Mouse (Mus musculus) granulocyte monocyte progenitor cell, adult 5-6 weeks (primary cell): ENCODE results near the gene Astn2. TPM values are rescaled to one million over a fixed set of nuclear protein-coding genes. Genes with fewer than 3 reads are reported as not detected.
A peak's percentile ranks its signal among the peaks of the same experiment; 100 is the strongest.
"Not testable (repeated sequence)": the region's sequence is repeated elsewhere in the genome, so short reads cannot be mapped to it uniquely, and the experiment has no call there.

Experiments
- ATAC-seq: replicated peaks from 2 replicates; pipeline ENCODE4 v1.8.0; 2016; ENCODE audit warnings: mild to moderate bottlenecking, moderate TSS enrichment, inconsistent platforms; ENCODE audit not compliant: poor library complexity, severe bottlenecking
- total RNA-seq, 2 experiments: library from RNA; stranded (forward) in 1 of 2; stranded (reverse) in 1 of 2; fragments of 200-712, 200-1000 nt in 1 of 2; fragments of >200 nt in 1 of 2; fragmentation: Nextera tagmentation in 1 of 2; gene quantifications; 2 replicates each; pipeline ENCODE4 v1.2.3; 2014 to 2017

Astn2 gene
- total RNA-seq, 2 experiments from 2014 or later, result not detected

GRCm38 (mm10) chr4:65699743-65700361 is 704.6 kb downstream of the Astn2 start:
- no peak for ATAC-seq

DNA sequence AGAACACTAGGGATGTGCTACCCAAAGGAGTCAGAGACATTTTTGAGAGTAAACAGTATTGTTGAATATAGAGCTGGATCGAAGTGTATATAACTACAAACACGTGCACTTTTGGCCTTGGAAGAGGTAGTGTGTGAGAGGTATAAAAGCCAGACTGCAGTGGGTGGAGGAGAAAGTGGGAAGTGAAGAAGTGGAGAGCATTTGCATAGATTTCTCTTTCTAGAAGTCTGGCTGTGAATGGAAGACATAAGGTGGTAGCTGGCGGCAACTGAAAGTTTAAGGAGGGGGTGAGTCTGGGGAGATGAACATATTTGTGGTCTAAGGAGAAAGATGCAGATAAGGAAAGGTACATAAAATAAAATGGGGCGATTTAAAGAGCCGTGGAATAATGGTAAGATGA is 709.2 kb downstream of the Astn2 start:
- ATAC-seq, result no peak

DNA sequence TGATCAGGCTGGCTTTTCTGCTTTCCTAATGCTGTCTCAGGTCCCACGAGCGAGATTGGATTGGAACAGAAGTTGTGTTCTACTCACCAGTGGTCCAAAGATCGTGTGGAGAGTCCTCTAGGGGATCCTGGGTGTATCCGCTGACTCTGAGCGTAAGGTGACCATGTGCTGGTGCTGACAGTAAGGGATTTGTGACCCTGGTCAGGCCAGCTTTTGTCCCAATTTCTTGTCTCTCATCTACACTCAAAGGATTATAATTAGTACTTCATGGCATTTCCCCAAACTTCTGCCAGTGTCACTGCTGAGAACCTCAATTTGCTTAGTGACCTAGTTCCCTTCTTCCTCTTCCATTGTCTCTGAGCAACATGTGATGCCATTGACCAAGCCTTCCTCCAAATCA is 710.4 kb downstream of the Astn2 start:
- ATAC-seq, result no peak

GRCm38 (mm10) chr4:65687006-65687723 is 717.2 kb downstream of the Astn2 start:
- no peak for ATAC-seq

GRCm38 (mm10) chr4:65686258-65687005 is 718.0 kb downstream of the Astn2 start:
- no peak for ATAC-seq

GRCm38 (mm10) chr4:65684401-65684800 is 720.0 kb downstream of the Astn2 start:
- no peak for ATAC-seq

DNA sequence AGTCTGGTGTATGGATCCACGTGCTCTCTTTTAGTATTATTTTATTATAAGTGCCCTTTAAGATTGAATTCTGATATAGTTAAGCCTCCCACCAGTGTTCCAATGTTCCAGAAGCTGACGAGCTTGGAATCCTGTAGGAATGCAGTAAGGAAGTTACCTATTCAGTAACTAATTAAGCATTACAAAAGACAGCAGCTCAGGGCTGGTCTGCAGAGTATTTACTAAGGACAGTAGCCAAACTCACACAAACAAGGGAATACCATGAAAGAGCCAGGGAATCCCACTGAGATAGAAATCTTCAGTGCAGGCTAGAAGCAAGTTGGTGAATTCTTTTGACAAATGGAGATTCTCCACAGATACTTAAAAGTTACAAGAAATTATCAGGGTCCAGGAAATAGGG is 724.6 kb downstream of the Astn2 start:
- not testable (repeated sequence) for ATAC-seq

DNA sequence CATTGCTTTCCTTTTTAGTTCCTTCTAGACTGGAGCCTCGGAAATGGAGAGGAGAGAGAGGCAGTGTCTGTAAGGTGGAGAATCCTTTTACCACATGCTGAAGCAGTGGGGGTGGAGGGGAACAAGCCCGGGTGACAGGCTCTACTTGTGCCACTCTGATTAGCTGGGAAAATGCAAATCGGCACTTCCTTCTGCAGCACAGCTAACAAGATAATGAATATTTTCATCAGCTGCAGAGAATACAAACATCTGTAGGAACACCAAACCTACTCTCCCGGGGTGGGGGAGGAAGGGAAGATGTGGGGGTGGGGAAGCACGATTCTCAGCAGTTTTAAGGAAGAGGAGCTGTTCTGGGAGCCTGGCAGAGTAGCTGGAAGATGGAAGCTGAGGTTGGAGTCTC is 725.5 kb downstream of the Astn2 start:
- no peak for ATAC-seq

GRCm38 (mm10) chr4:65678495-65678894 is 725.9 kb downstream of the Astn2 start:
- no peak for ATAC-seq

DNA sequence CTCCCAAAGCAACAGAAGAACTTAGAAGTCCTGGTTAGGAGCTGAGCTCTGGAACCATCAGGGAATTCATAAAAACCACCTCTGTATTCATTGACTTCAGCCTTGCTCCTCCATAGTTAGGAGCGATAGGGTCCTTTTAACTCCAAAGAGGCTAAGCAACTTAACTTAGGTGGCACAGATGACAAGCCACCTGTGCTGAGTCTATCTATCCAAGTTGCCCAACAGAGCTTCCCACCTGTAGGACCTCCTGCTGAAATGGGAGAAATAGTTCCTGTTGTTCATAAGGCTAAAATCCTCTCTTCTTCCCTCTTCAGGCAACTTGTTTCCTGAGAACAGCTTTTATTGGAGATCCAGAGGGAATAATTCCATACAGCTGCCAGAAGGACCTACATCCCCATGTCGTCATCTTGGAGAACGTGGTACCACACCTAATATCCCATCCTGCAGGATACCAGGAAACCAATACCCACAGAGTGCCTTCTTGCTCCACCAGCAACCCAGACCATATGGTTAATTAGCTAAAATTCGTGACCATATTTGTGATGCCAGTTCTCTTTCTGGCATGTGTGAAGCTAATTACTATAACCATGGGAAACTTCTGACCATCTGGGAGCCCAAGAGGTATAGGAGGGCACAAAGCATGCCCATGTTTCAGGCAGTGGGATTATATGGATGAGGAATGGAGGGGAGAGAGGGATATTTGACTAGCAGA is 730.0 kb downstream of the Astn2 start:
- ATAC-seq, result no peak

DNA sequence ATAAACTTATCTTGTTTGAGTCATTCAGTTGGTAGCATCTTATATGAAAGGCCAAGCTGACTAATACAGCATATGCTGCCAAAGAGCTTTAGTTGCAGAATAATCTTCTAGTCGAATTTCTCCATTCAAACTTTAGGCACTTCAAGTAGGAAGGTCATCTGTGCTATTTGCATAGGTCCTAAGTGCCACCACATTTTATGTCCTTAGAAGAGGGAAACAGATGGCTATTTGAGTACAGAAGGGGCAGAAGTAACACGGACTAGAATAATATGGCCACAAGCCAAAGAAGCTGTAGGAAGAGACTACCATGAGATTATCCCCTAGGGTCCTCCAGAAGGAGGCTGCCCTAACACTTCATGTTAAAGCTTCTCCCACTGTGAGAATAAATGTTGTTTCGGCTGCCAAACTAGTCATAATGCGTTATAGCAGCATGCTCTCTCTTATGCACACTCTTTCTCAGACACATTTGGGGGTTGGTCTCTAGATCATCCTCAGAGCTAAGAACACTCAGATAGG is 730.9 kb downstream of the Astn2 start:
- no peak for ATAC-seq

DNA sequence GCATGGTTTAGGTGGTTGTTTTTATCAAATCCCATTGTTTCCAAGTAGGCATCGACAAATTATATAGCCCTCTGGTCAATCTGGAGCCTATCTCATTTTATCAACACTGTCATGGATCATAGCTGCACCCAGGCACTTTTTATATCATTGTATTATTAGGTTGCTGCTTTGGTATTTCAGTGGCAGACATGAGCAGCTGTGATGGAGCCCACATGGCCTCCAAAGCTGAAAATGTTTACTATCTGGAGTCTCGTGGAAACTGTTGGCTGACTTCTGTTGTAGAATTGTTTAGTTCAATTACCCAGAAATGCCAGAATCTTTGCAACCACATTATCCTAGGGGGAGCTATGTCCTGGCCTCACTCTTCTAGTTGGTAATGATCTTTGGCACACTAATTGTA is 732.1 kb downstream of the Astn2 start:
- ATAC-seq, result no peak

- no peak for ATAC-seq
These were observed 732.7 kb downstream of the Astn2 start for GRCm38 (mm10) chr4:65671585-65672184.

DNA sequence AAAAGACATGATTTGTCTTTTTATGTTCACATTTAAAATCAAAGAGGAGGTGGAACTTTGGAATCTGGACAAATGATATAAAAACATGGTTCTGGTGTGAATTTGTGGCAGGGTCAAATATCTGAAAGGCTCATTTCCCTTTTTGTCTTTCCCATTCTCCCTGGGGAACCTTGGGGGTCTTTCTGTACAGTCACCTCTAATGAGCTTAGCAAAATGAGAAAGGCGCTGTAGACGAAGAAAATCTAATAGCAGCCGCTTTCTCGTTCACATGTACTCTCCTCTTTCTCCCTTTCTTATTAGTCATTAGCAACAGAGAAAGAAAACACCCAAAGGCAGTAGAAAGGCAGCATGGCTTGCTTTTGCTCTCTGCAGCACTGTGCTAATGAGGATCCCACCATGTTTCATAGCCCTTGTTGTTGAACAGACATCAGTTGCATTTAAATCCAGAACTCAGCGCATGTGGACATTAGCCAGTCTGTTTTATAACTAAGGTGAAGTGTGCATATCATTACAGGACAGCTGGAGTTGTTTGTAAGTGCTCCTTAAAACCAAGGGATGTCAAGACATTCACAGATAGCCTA is 737.3 kb downstream of the Astn2 start:
- ATAC-seq, result no peak

DNA sequence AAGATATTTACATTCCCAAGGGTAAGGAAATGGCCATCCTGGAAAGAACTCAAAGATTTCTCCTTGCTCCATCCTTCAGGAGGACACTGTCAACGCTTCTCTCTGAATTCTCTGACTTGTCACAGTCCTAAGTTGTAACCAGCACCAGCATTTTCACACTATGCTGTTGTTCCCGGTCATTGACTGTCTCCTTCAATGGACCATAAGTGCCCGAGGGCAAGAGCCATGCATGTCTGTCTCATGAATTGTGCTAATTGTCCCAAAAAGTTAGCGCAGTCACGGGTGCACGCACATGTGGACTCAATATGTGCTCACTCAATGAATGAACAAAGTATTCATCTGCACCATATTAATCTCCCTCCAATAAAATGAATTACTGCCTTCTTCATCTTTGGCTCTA is 741.2 kb downstream of the Astn2 start:
- no peak for ATAC-seq

DNA sequence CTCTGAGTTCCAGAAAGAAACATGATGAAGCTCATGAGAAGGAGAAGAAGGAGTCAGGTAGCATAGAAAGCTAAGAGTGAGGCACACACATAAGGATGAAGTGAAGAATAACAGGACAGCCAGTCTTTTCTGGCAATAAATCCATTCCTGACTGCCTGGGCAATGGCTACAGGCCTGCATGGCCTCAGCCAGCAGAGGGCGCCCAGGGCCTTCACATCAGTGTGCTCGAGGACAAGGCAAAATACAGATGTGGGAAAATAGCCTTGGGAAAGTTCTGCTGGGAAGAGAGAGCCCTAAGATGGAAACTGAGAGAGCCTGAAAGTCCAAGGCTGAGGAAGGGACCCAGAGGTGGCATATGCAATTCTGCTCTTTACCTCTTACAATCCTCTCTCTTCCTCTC is 749.7 kb downstream of the Astn2 start:
- ATAC-seq, result peak; percentile 52; the same call in 1 of the 2 replicates

GRCm38 (mm10) chr4:65642611-65643010 is 761.8 kb downstream of the Astn2 start:
- ATAC-seq, result no peak

- no peak for ATAC-seq
These were observed 766.2 kb downstream of the Astn2 start for GRCm38 (mm10) chr4:65638231-65638630.

GRCm38 (mm10) chr4:65620125-65620524 is 784.3 kb downstream of the Astn2 start:
- no peak for ATAC-seq

GRCm38 (mm10) chr4:65613135-65613534 is 791.3 kb downstream of the Astn2 start:
- ATAC-seq, result no peak
